ENCODE assay signal across 18 mouse cellular contexts in the genomic region with DNA sequence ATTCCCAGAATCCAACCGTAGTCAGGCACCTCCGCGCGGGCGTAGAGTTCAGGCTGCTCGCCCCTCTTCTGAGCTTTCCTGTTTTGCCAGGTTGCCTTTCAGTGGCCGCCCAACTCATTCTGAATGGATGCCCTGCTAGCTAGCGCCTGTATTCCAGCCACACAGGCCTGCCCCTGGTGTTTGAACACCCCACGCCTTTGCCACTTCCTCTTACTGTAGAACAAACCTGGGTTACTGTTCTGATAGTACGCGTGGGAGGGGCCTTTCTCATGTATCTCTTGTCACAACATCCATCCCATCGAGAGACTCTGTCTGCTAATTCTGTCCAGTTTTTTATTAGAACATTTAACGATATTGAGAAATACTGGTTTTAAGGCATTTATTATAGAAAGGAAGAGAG. TPM values are rescaled to one million over a fixed set of nuclear protein-coding genes. Genes with fewer than 3 reads are reported as not detected.
"Had no signal": no experiment of that assay in that cellular context is flagged by ENCODE, and none has a peak within 500 bp of the region (broad histone marks: within the 10 kb centered on the region; RNA-seq: fewer than 3 reads in every experiment).

No protein-coding gene starts in this region.

- H3K27ac ChIP-seq: layer of hippocampus, adult 2 months; limb, embryonic 12.5 days; liver, embryonic 13.5 days; lung, embryonic 15.5 days; macrophage; midbrain, embryonic 15.5 days; neural tube, embryonic 13.5 days had no signal

- H3K9ac ChIP-seq: limb, embryonic 12.5 days; liver, embryonic 13.5 days; liver, postnatal 0 days; lung, embryonic 15.5 days; midbrain, embryonic 15.5 days; neural tube, embryonic 13.5 days had no signal

- H3K9me3 ChIP-seq: limb, embryonic 12.5 days; liver, embryonic 13.5 days; lung, embryonic 15.5 days; midbrain, embryonic 15.5 days; neural tube, embryonic 13.5 days had no signal

- H3K36me3 ChIP-seq: limb, embryonic 12.5 days; liver, embryonic 13.5 days; lung, embryonic 15.5 days; midbrain, embryonic 15.5 days; neural tube, embryonic 13.5 days had no signal

- H3K4me3 ChIP-seq: layer of hippocampus, adult 2 months; limb, embryonic 12.5 days; liver, embryonic 13.5 days; lung, embryonic 15.5 days; megakaryocyte, embryonic 14.5 days; midbrain, embryonic 15.5 days; neural tube, embryonic 13.5 days had no signal

- DNase-seq: kidney, adult 9 months; kidney, postnatal 10 days; kidney, postnatal 4 days; liver; liver, embryonic 13.5 days; liver, postnatal 0 days; lung, postnatal 14 days; retina, postnatal 1 day; right cerebral cortex, postnatal 14 days had no signal

- H3K4me1 ChIP-seq: limb, embryonic 12.5 days; liver, embryonic 13.5 days; lung, embryonic 15.5 days; neural tube, embryonic 13.5 days had no signal

- H3K4me2 ChIP-seq: limb, embryonic 12.5 days; liver, embryonic 13.5 days; lung, embryonic 15.5 days; midbrain, embryonic 11.5 days; midbrain, embryonic 15.5 days; neural tube, embryonic 13.5 days had no signal

- H3K27me3 ChIP-seq: limb, embryonic 12.5 days; liver, embryonic 13.5 days; lung, embryonic 15.5 days; midbrain, embryonic 15.5 days; neural tube, embryonic 13.5 days had no signal

- ATAC-seq: intestine, postnatal 0 days; liver, postnatal 0 days; midbrain, embryonic 15.5 days had no signal

RNA-seq across cellular contexts. Expression of gene Ramp3, which starts 48.5 kb away (rescaled TPM):
- polyA plus RNA-seq: liver, embryonic 13.5 days had no signal
